Mouse (Mus musculus): Measurements from ENCODE around the gene Thy1. TPM values are rescaled to one million over a fixed set of nuclear protein-coding genes. Genes with fewer than 3 reads are reported as not detected.

The Thy1 gene
- total RNA-seq, 2 experiments from 2014 or later = 7.8 to 33.1 TPM

- no peak for ATAC-seq (replicated peaks; ENCODE audit: low FRiP score, poor library complexity, severe bottlenecking)
Observed at GRCm38 (mm10) chr9:44078955-44079756, 36.0 kb downstream of the Thy1 start.

GRCm38 (mm10) chr9:44079997-44080780 lies 37.0 kb downstream of the Thy1 start:
- ATAC-seq (replicated peaks; ENCODE audit: low FRiP score, poor library complexity, severe bottlenecking) = no peak

GRCm38 (mm10) chr9:44080953-44081352 lies 37.8 kb downstream of the Thy1 start:
- ATAC-seq (replicated peaks; ENCODE audit: low FRiP score, poor library complexity, severe bottlenecking) = no peak

- ATAC-seq (replicated peaks; ENCODE audit: low FRiP score, poor library complexity, severe bottlenecking) = no peak
Observed at GRCm38 (mm10) chr9:44081581-44081980, 38.4 kb downstream of the Thy1 start.

- ATAC-seq (replicated peaks; ENCODE audit: low FRiP score, poor library complexity, severe bottlenecking) = no peak
Observed at GRCm38 (mm10) chr9:44082266-44082665, 39.1 kb downstream of the Thy1 start.

- ATAC-seq (replicated peaks; ENCODE audit: low FRiP score, poor library complexity, severe bottlenecking) = no peak
Observed at GRCm38 (mm10) chr9:44083392-44084121, 40.4 kb downstream of the Thy1 start.

- ATAC-seq (replicated peaks; ENCODE audit: low FRiP score, poor library complexity, severe bottlenecking) = no peak
Observed at GRCm38 (mm10) chr9:44084236-44084635, 41.1 kb downstream of the Thy1 start.

GRCm38 (mm10) chr9:44084659-44085229 lies 41.6 kb downstream of the Thy1 start:
- peak; percentile 63 for ATAC-seq (replicated peaks; ENCODE audit: low FRiP score, poor library complexity, severe bottlenecking)

- no peak for ATAC-seq (replicated peaks; ENCODE audit: low FRiP score, poor library complexity, severe bottlenecking)
Observed at GRCm38 (mm10) chr9:44085276-44085675, 42.1 kb downstream of the Thy1 start.

GRCm38 (mm10) chr9:44085741-44086665 lies 42.8 kb downstream of the Thy1 start:
- ATAC-seq (replicated peaks; ENCODE audit: low FRiP score, poor library complexity, severe bottlenecking) = no peak

- no peak for ATAC-seq (replicated peaks; ENCODE audit: low FRiP score, poor library complexity, severe bottlenecking)
Observed at GRCm38 (mm10) chr9:44086960-44087359, 43.8 kb downstream of the Thy1 start.

- no peak for ATAC-seq (replicated peaks; ENCODE audit: low FRiP score, poor library complexity, severe bottlenecking)
Observed at GRCm38 (mm10) chr9:44087761-44088455, 44.7 kb downstream of the Thy1 start.

- ATAC-seq (replicated peaks; ENCODE audit: low FRiP score, poor library complexity, severe bottlenecking) = no peak
Observed at GRCm38 (mm10) chr9:44088877-44089608, 45.9 kb downstream of the Thy1 start.

- ATAC-seq (replicated peaks; ENCODE audit: low FRiP score, poor library complexity, severe bottlenecking) = no peak
Observed at GRCm38 (mm10) chr9:44093612-44094503, 50.7 kb downstream of the Thy1 start.

GRCm38 (mm10) chr9:44094737-44095136 lies 51.6 kb downstream of the Thy1 start:
- no peak for ATAC-seq (replicated peaks; ENCODE audit: low FRiP score, poor library complexity, severe bottlenecking)

GRCm38 (mm10) chr9:44095781-44096180 lies 52.6 kb downstream of the Thy1 start:
- ATAC-seq (replicated peaks; ENCODE audit: low FRiP score, poor library complexity, severe bottlenecking) = no peak

- no peak for ATAC-seq (replicated peaks; ENCODE audit: low FRiP score, poor library complexity, severe bottlenecking)
Observed at GRCm38 (mm10) chr9:44096536-44096935, 53.4 kb downstream of the Thy1 start.
